Mouse (Mus musculus): ENCODE results near the gene Uqcc2. TPM values are rescaled to one million over a fixed set of nuclear protein-coding genes. Genes with fewer than 3 reads are reported as not detected.

The Uqcc2 gene
- polyA plus RNA-seq, 1 experiment from 2014 or later = 315 TPM

DNA sequence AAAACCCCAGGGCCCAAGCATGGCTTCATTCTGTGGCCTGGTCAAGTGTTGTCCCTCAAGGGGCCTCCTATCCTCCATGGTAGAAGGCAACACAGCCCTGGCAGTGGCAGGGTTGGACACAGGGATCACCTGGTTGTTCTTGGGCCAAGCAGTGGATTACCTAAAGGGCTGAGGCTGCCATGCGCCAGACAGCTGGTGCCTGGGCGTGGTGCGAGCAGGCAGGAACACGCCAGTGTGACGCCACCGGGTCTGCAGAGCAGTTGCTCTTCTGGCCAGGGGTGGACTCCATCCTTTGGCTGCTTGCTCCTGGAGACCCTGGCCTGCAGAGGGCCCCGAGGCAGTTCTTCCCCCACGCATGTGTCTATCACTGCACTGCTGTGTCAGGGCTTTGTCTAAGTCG, 59.9 kb downstream of the Uqcc2 start:
- 58% methylated on average over 9 of the region's 9 CpGs for WGBS
- no peak for TF ChIP-seq CTCF (IDR thresholded peaks at IDR 0.05; ENCODE audit: low read depth)
- H3K4me2 ChIP-seq (ENCODE audit: low read length) = no peak overlapping the region
- 0 out of 2 replicates have a peak overlapping the region, but pooled peaks have one; percentile 28 for H3K27ac ChIP-seq
- H3K36me3 ChIP-seq (ENCODE audit: insufficient read depth, low read length) = no peaks in the 10 kb centered on the region
- no peak overlapping the region for H3K9ac ChIP-seq (ENCODE audit: low read depth, low read length)
- no peak; the same call in 1 of the 2 replicates for ATAC-seq (replicated peaks; ENCODE audit: low FRiP score, low read depth)
- H3K9me3 ChIP-seq (replicated peaks; ENCODE audit: low read length) = no peaks in the 10 kb centered on the region
- H3K4me3 ChIP-seq (replicated peaks; ENCODE audit: low read depth, low read length) = no peak overlapping the region
- no peak for DNase-seq (ENCODE audit: low spot score)
- H3K4me1 ChIP-seq (replicated peaks; ENCODE audit: insufficient read depth, low read length) = 0 out of 2 replicates have a peak, but pooled peaks cover 9% of the 10 kb centered on the region
- H3K27me3 ChIP-seq (ENCODE audit: insufficient read depth, low read length) = no peaks in the 10 kb centered on the region

GRCm38 (mm10) chr17:27073126-27073525, 60.6 kb downstream of the Uqcc2 start:
- no peak for DNase-seq (ENCODE audit: low spot score)

More at GRCm38 (mm10) chr17:27073126-27073525, 60.6 kb downstream of the Uqcc2 start:
- H3K4me3 ChIP-seq (replicated peaks; ENCODE audit: low read depth, low read length) = no peak overlapping the region
- no peak for ATAC-seq (replicated peaks; ENCODE audit: low FRiP score, low read depth)
- WGBS = 57% methylated on average over 5 of the region's 5 CpGs
- no peak for TF ChIP-seq CTCF (IDR thresholded peaks at IDR 0.05; ENCODE audit: low read depth)
- no peaks in the 10 kb centered on the region for H3K9me3 ChIP-seq (replicated peaks; ENCODE audit: low read length)
- no peak overlapping the region for H3K9ac ChIP-seq (ENCODE audit: low read depth, low read length)
- 0 out of 2 replicates have a peak, but pooled peaks cover 9% of the 10 kb centered on the region for H3K4me1 ChIP-seq (replicated peaks; ENCODE audit: insufficient read depth, low read length)
- no peak overlapping the region for H3K4me2 ChIP-seq (ENCODE audit: low read length)
- H3K27ac ChIP-seq = no peak overlapping the region
- no peaks in the 10 kb centered on the region for H3K36me3 ChIP-seq (ENCODE audit: insufficient read depth, low read length)
- no peaks in the 10 kb centered on the region for H3K27me3 ChIP-seq (ENCODE audit: insufficient read depth, low read length)

Small RNA genes lying within 50 kb of the gene (microRNA-seq; reads per million reads assigned to microRNA genes)
- not detected for gene Mir7677

Other genes with a start within 250 kb of the Uqcc2 start
- gene Kifc5b, start 216.8 kb downstream of the Uqcc2 start, polyA plus RNA-seq (2015; fragmentation: Nextera tagmentation; extraction: Ambion mirVana) = 1.3 and 1.8 TPM in 2 replicates
- 8.8 and 9.8 TPM in 2 replicates for gene Phf1, start 200.9 kb downstream of the Uqcc2 start, polyA plus RNA-seq (2015; fragmentation: Nextera tagmentation; extraction: Ambion mirVana)
- gene Cuta, start 194.3 kb downstream of the Uqcc2 start, polyA plus RNA-seq (2015; fragmentation: Nextera tagmentation; extraction: Ambion mirVana) = 226 and 227 TPM in 2 replicates
- 0.78 and 0.99 TPM in 2 replicates for gene Syngap1, start 192.7 kb downstream of the Uqcc2 start, polyA plus RNA-seq (2015; fragmentation: Nextera tagmentation; extraction: Ambion mirVana)
- gene Zbtb9, start 160.7 kb downstream of the Uqcc2 start, polyA plus RNA-seq (2015; fragmentation: Nextera tagmentation; extraction: Ambion mirVana) = 11.1 and 12.1 TPM in 2 replicates
- 6.3 and 6.7 TPM in 2 replicates for gene Bak1, start 104.9 kb downstream of the Uqcc2 start, polyA plus RNA-seq (2015; fragmentation: Nextera tagmentation; extraction: Ambion mirVana)
- 4.1 and 4.2 TPM in 2 replicates for gene Itpr3, start 76.6 kb downstream of the Uqcc2 start, polyA plus RNA-seq (2015; fragmentation: Nextera tagmentation; extraction: Ambion mirVana)
- gene Ip6k3, start 33.9 kb upstream of the Uqcc2 start, polyA plus RNA-seq (2015; fragmentation: Nextera tagmentation; extraction: Ambion mirVana) = 0.18 and 0.43 TPM in 2 replicates
- 14.0 and 18.0 TPM in 2 replicates for gene Lemd2, start 70.6 kb upstream of the Uqcc2 start, polyA plus RNA-seq (2015; fragmentation: Nextera tagmentation; extraction: Ambion mirVana)